Mouse (Mus musculus): Measurements from ENCODE around the gene 1700010B08Rik. TPM values are rescaled to one million over a fixed set of nuclear protein-coding genes. Genes with fewer than 3 reads are reported as not detected.

Gene 1700010B08Rik
- total RNA-seq, 1 experiment = not detected

GRCm38 (mm10) chr2:173680153-173680552 is 39.1 kb upstream of the 1700010B08Rik start:
- TF ChIP-seq MAFK (IDR thresholded peaks at IDR 0.05; ENCODE audit: insufficient read depth, low read depth, low read length) (no peak), ZNF384 (IDR thresholded peaks at IDR 0.05; ENCODE audit: low read depth, low read length) (no peak), HCFC1 (IDR thresholded peaks at IDR 0.05; ENCODE audit: borderline replicate concordance, insufficient read depth, low read length) (no peak), CHD2 (IDR thresholded peaks at IDR 0.05; ENCODE audit: low read depth, low read length) (no peak), ZC3H11A (IDR thresholded peaks at IDR 0.05; ENCODE audit: borderline replicate concordance, low read depth, low read length) (no peak)
- in situ Hi-C loops (cut with MboI; ENCODE audit: low sequenced_read_pairs in 2 of 2, unreplicated experiment in 2 of 2) = no loop called here
- no peak overlapping the region for H3K27ac ChIP-seq (ENCODE audit: insufficient read depth, low read depth, low read length, poor library complexity, severe bottlenecking)
- H3K9ac ChIP-seq (ENCODE audit: insufficient read depth, low read depth, low read length, poor library complexity, severe bottlenecking) = no peak overlapping the region
- peaks cover 3% of the 10 kb centered on the region; the same call in 1 of the 2 replicates for H3K36me3 ChIP-seq (ENCODE audit: control insufficient read depth, insufficient read depth, low read length, poor library complexity, severe bottlenecking)
- H3K9me3 ChIP-seq (ENCODE audit: control insufficient read depth, insufficient read depth, low read depth, low read length) = no peaks in the 10 kb centered on the region
- peaks cover 0 to 5% of the 10 kb centered on the region in 2 experiments; a peak in 2 of 4 replicates for H3K4me1 ChIP-seq (ENCODE audit: control insufficient read depth in 2 of 2, insufficient read depth in 2 of 2, low read length in 2 of 2, poor library complexity in 1 of 2)
- DNase-seq (ENCODE audit: low read depth, low spot score) = no peak
- no peak overlapping the region for H3K4me3 ChIP-seq (ENCODE audit: insufficient read depth in 1 of 2, low read depth in 1 of 2, low read length in 2 of 2, poor library complexity in 1 of 2, severe bottlenecking in 1 of 2)

DNA sequence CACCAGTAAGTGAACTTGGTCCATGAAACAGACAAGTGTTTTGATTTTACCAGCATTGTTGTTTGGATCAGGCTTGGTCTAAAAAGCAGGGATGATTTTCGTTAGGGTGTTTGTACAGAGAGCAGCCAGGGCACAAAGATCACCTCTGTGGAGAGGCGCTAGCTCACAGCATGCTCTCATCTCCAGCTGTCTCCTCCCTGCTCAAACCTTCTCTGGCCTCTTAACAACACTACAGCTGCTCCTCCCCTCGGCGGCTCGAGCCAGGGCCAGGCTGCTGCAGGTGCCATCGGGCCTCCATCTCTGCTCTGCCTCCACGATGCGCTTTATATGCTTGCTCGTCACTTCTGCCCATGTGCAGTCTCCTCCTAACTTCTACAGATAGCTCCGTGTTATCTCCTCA is 36.4 kb upstream of the 1700010B08Rik start:
- peaks cover 3% of the 10 kb centered on the region; the same call in 1 of the 2 replicates for H3K36me3 ChIP-seq (ENCODE audit: control insufficient read depth, insufficient read depth, low read length, poor library complexity, severe bottlenecking)
- peaks cover 0 to 5% of the 10 kb centered on the region in 2 experiments; a peak in 2 of 4 replicates for H3K4me1 ChIP-seq (ENCODE audit: control insufficient read depth in 2 of 2, insufficient read depth in 2 of 2, low read length in 2 of 2, poor library complexity in 1 of 2)
- TF ChIP-seq ZC3H11A (IDR thresholded peaks at IDR 0.05; ENCODE audit: borderline replicate concordance, low read depth, low read length) (no peak), HCFC1 (IDR thresholded peaks at IDR 0.05; ENCODE audit: borderline replicate concordance, insufficient read depth, low read length) (no peak), MAFK (IDR thresholded peaks at IDR 0.05; ENCODE audit: insufficient read depth, low read depth, low read length) (no peak), CHD2 (IDR thresholded peaks at IDR 0.05; ENCODE audit: low read depth, low read length) (no peak), ZNF384 (IDR thresholded peaks at IDR 0.05; ENCODE audit: low read depth, low read length) (no peak)
- DNase-seq (ENCODE audit: low read depth, low spot score) = no peak
- no peaks in the 10 kb centered on the region for H3K9me3 ChIP-seq (ENCODE audit: control insufficient read depth, insufficient read depth, low read depth, low read length)
- no peak overlapping the region for H3K27ac ChIP-seq (ENCODE audit: insufficient read depth, low read depth, low read length, poor library complexity, severe bottlenecking)
- H3K4me3 ChIP-seq (ENCODE audit: insufficient read depth in 1 of 2, low read depth in 1 of 2, low read length in 2 of 2, poor library complexity in 1 of 2, severe bottlenecking in 1 of 2) = no peak overlapping the region
- H3K9ac ChIP-seq (ENCODE audit: insufficient read depth, low read depth, low read length, poor library complexity, severe bottlenecking) = no peak overlapping the region
- in situ Hi-C loops (cut with MboI; ENCODE audit: low sequenced_read_pairs in 2 of 2, unreplicated experiment in 2 of 2) = no loop called here

DNA sequence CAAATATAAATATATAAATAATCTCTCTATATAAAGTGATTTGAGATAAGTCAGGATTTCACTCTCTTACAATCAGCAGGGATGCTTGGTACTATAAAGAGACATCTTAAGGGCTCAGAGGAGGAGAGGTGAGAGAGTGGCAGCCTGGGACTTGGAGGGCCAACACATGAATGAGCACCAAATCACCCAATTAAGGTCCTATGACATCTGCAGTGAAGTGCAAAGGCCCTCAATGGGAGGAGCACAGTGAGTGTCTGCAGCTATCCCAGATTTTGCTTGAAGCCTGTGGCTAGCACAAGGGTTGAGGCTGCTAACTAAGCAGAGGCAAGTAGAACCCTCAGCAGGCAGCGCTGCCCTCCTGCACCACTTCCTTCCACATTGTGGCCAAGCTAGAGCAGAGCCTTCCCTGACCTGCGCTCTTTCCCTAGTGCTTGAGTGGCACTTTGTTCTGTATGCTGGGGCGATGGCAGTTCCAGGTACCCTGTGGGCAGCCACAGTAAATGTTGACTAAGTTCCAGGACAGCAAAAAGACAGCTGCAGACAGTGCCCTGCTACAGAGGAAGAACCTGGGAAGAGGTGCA is 33.3 kb upstream of the 1700010B08Rik start:
- in situ Hi-C loops (cut with MboI; ENCODE audit: low sequenced_read_pairs in 2 of 2, unreplicated experiment in 2 of 2) = no loop called here
- Histone ChIP-seq H3K9me3 (ENCODE audit: control insufficient read depth, insufficient read depth, low read depth, low read length) (no peaks in the 10 kb centered on the region), H3K4me3 (ENCODE audit: insufficient read depth in 1 of 2, low read depth in 1 of 2, low read length in 2 of 2, poor library complexity in 1 of 2, severe bottlenecking in 1 of 2) (no peak overlapping the region), H3K4me1 (ENCODE audit: control insufficient read depth in 2 of 2, insufficient read depth in 2 of 2, low read length in 2 of 2, poor library complexity in 1 of 2) (0 out of 4 replicates have a peak, but pooled peaks cover 0 to 2% of the 10 kb centered on the region in 2 experiments), H3K27ac (ENCODE audit: insufficient read depth, low read depth, low read length, poor library complexity, severe bottlenecking) (no peak overlapping the region), H3K36me3 (ENCODE audit: control insufficient read depth, insufficient read depth, low read length, poor library complexity, severe bottlenecking) (peaks cover 22% of the 10 kb centered on the region; the same call in 1 of the 2 replicates), H3K9ac (ENCODE audit: insufficient read depth, low read depth, low read length, poor library complexity, severe bottlenecking) (no peak overlapping the region)
- no peak for TF ChIP-seq CHD2 (IDR thresholded peaks at IDR 0.05; ENCODE audit: low read depth, low read length)
- TF ChIP-seq ZNF384 (IDR thresholded peaks at IDR 0.05; ENCODE audit: low read depth, low read length) = no peak
- TF ChIP-seq ZC3H11A (IDR thresholded peaks at IDR 0.05; ENCODE audit: borderline replicate concordance, low read depth, low read length) = no peak
- TF ChIP-seq HCFC1 (IDR thresholded peaks at IDR 0.05; ENCODE audit: borderline replicate concordance, insufficient read depth, low read length) = no peak
- no peak for TF ChIP-seq MAFK (IDR thresholded peaks at IDR 0.05; ENCODE audit: insufficient read depth, low read depth, low read length)
- DNase-seq (ENCODE audit: low read depth, low spot score) = no peak

- in situ Hi-C loops (cut with MboI; ENCODE audit: low sequenced_read_pairs in 2 of 2, unreplicated experiment in 2 of 2) = no loop called here
- peaks cover 25% of the 10 kb centered on the region; the same call in 1 of the 2 replicates for H3K36me3 ChIP-seq (ENCODE audit: control insufficient read depth, insufficient read depth, low read length, poor library complexity, severe bottlenecking)
Observed at GRCm38 (mm10) chr2:173687363-173687762, 31.9 kb upstream of the 1700010B08Rik start.

More at GRCm38 (mm10) chr2:173687363-173687762, 31.9 kb upstream of the 1700010B08Rik start:
- no peak overlapping the region for H3K4me3 ChIP-seq (ENCODE audit: insufficient read depth in 1 of 2, low read depth in 1 of 2, low read length in 2 of 2, poor library complexity in 1 of 2, severe bottlenecking in 1 of 2)
- H3K4me1 ChIP-seq (ENCODE audit: control insufficient read depth in 2 of 2, insufficient read depth in 2 of 2, low read length in 2 of 2, poor library complexity in 1 of 2) = no peaks in the 10 kb centered on the region
- no peak for DNase-seq (ENCODE audit: low read depth, low spot score)
- H3K9ac ChIP-seq (ENCODE audit: insufficient read depth, low read depth, low read length, poor library complexity, severe bottlenecking) = no peak overlapping the region
- no peak for TF ChIP-seq HCFC1 (IDR thresholded peaks at IDR 0.05; ENCODE audit: borderline replicate concordance, insufficient read depth, low read length)
- no peak for TF ChIP-seq CHD2 (IDR thresholded peaks at IDR 0.05; ENCODE audit: low read depth, low read length)
- TF ChIP-seq ZNF384 (IDR thresholded peaks at IDR 0.05; ENCODE audit: low read depth, low read length) = no peak
- H3K9me3 ChIP-seq (ENCODE audit: control insufficient read depth, insufficient read depth, low read depth, low read length) = no peaks in the 10 kb centered on the region
- no peak overlapping the region for H3K27ac ChIP-seq (ENCODE audit: insufficient read depth, low read depth, low read length, poor library complexity, severe bottlenecking)

Data from ES-E14 (cell line).